Comparison of ENCODE assay signal across 19 mouse cellular contexts in genomic region chr3:52724354-52724753, GRCm38 (mm10).
A peak's percentile ranks its signal among the peaks of the same experiment; 100 is the strongest.
DNase-seq lines count a peak whose midpoint lies in the region; TF ChIP-seq lines count a peak whose summit lies in the region.
"Had no signal": no experiment of that assay in that cellular context is flagged by ENCODE, and none has a peak within 500 bp of the region (broad histone marks: within the 10 kb centered on the region; RNA-seq: fewer than 3 reads in every experiment).

No protein-coding gene starts in this region.

- no peak overlapping the region for H3K4me3 ChIP-seq in heart, embryonic 10.5 days
- no peak overlapping the region for H3K4me3 ChIP-seq in liver, adult 2 months (ENCODE audit: insufficient read depth, low read depth, low read length)

- intact Hi-C loops in heart, postnatal 10 days (cut with DNase I): no loop called here

- no peaks in the 10 kb centered on the region for H3K27me3 ChIP-seq in heart, embryonic 10.5 days (ENCODE audit: insufficient read depth, poor library complexity, severe bottlenecking)
- no peaks in the 10 kb centered on the region for H3K27me3 ChIP-seq in liver, adult 2 months (ENCODE audit: control insufficient read depth, insufficient read depth, low read length)
- H3K27me3 ChIP-seq: CH12.LX, Patski had no signal

- TF ChIP-seq CTCF in liver, adult 2 months (IDR thresholded peaks at IDR 0.05; ENCODE audit: low read depth, low read length): no peak

- 75% methylated on average over 3 of the region's 3 CpGs for WGBS in heart, embryonic 10.5 days
- 85% methylated on average over 3 of the region's 3 CpGs for WGBS in liver, adult 2 months

- no peaks in the 10 kb centered on the region for H3K9me3 ChIP-seq in heart, embryonic 10.5 days

- peaks cover 12% of the 10 kb centered on the region for H3K4me1 ChIP-seq in heart, embryonic 10.5 days
- H3K4me1 ChIP-seq in liver, adult 2 months (ENCODE audit: control insufficient read depth, insufficient read depth, low read length): no peaks in the 10 kb centered on the region

- H3K27ac ChIP-seq in heart, embryonic 10.5 days: no peak overlapping the region
- no peak overlapping the region for H3K27ac ChIP-seq in liver, adult 2 months (replicated peaks; ENCODE audit: insufficient read depth, low read depth, low read length)

- no peak for TF ChIP-seq POLR2A in liver, adult 2 months (IDR thresholded peaks at IDR 0.05; ENCODE audit: extremely low read depth, insufficient read depth, low read length)

- no peaks in the 10 kb centered on the region for H3K36me3 ChIP-seq in heart, embryonic 10.5 days
- H3K36me3 ChIP-seq in liver, adult 2 months (ENCODE audit: control insufficient read depth, insufficient read depth, low read length): no peaks in the 10 kb centered on the region
- H3K36me3 ChIP-seq: G1E had no signal

- no peak overlapping the region for H3K9ac ChIP-seq in liver, adult 2 months (ENCODE audit: low read depth, low read length)

- H3K79me2 ChIP-seq in liver, adult 2 months (ENCODE audit: control insufficient read depth, insufficient read depth, low read length): no peaks in the 10 kb centered on the region

- peak; percentile 62 for DNase-seq in heart, adult 11 months
- no peak for DNase-seq in heart, postnatal 10 days
- DNase-seq in heart, embryonic 10.5 days (ENCODE audit: low spot score): peak; percentile 13
- no peak for DNase-seq in heart, adult 18-20 months
- peak; percentile 51 for DNase-seq in liver, adult 2 months (ENCODE audit: extremely low read depth, low read depth, low spot score)
- DNase-seq in liver: no peak
- DNase-seq: adrenal gland, adult 2 months; adrenal gland, adult 8-10 months; adrenal gland, postnatal 10 days; adrenal gland, postnatal 14 days; adrenal gland, postnatal 25 days; adrenal gland, postnatal 36 days; B cell, adult 2 months; cerebellum, adult 11 months; cerebellum, adult 11-12 months; cerebellum, adult 18-20 months had no signal

Comparison
In these comparisons a context has a peak if more than half of its experiments do, and no peak if none do; other contexts are left out.
1. DNase-seq: peak in heart, adult 11 months (single experiment), heart, embryonic 10.5 days (single experiment) and liver, adult 2 months (single experiment); none in heart, postnatal 10 days (0 of 2), heart, adult 18-20 months (0 of 2) and liver (single experiment).